Comparison of ENCODE assay signal across 8 mouse cellular contexts in the genomic region with DNA sequence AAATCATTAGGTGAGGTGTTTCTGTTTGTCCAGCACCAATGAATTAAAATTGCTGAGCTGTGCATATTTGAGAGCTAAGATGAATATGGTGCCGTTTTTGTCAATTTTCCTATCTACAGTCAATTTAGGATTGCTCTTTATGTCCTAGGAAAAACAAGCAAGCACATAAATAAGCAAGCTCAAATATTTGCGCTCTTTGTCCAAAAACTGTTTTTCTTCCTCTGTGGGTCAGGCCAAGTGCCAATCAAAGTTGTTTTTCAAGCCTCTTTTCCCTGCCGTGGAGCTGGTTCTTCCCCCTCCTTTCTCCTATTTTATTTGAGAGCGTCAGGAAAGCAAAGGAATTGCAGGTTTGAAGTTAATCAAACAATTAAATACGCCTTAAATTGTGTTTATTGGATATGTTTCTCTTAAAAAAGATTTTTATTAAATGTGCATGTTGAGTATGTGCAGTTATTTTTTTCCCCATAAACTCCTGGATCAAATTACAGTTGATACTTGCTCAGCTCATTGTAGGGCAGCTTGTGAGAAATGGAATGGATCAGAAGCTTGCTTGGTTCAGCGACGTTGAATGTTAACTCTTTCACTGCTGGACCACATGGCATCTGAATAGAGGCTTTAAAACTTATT. TPM values are rescaled to one million over a fixed set of nuclear protein-coding genes. Genes with fewer than 3 reads are reported as not detected.
A peak's percentile ranks its signal among the peaks of the same experiment; 100 is the strongest.
DNase-seq lines count a peak whose midpoint lies in the region; ATAC-seq lines count a peak whose summit lies in the region.

No protein-coding gene starts in this region.

- peak overlapping the region; percentile 71 for H3K4me3 ChIP-seq in heart, embryonic 15.5 days
- peak overlapping the region; percentile 92 for H3K4me3 ChIP-seq in limb, embryonic 13.5 days
- peak overlapping the region; percentile 97 for H3K4me3 ChIP-seq in neural tube, embryonic 15.5 days (replicated peaks)

- no peaks in the 10 kb centered on the region for H3K9me3 ChIP-seq in heart, embryonic 15.5 days (replicated peaks)
- H3K9me3 ChIP-seq in limb, embryonic 13.5 days = no peaks in the 10 kb centered on the region
- no peaks in the 10 kb centered on the region for H3K9me3 ChIP-seq in neural tube, embryonic 15.5 days (replicated peaks)

- 3% methylated on average over 7 of the region's 7 CpGs for WGBS in heart, embryonic 15.5 days
- under 1% methylated on average over 7 of the region's 7 CpGs for WGBS in limb, embryonic 13.5 days
- WGBS in neural tube, embryonic 15.5 days = 3% methylated on average over 7 of the region's 7 CpGs

- H3K36me3 ChIP-seq in heart, embryonic 15.5 days = no peaks in the 10 kb centered on the region
- H3K36me3 ChIP-seq in limb, embryonic 13.5 days = no peaks in the 10 kb centered on the region
- H3K36me3 ChIP-seq in neural tube, embryonic 15.5 days = no peaks in the 10 kb centered on the region

- peak overlapping the region; percentile 96 for H3K27ac ChIP-seq in heart, embryonic 15.5 days
- H3K27ac ChIP-seq in limb, embryonic 13.5 days = peak overlapping the region; percentile 97; the same call in 1 of the 2 replicates
- H3K27ac ChIP-seq in neural tube, embryonic 15.5 days (replicated peaks) = peak overlapping the region; percentile 96

- peak overlapping the region; percentile 79 for H3K9ac ChIP-seq in heart, embryonic 15.5 days
- H3K9ac ChIP-seq in limb, embryonic 13.5 days = peak overlapping the region; percentile 96
- peak overlapping the region; percentile 91 for H3K9ac ChIP-seq in neural tube, embryonic 15.5 days (replicated peaks)

- peak; percentile 28 for DNase-seq in kidney, adult 9 months
- no peak for DNase-seq in kidney, adult 18-20 months
- DNase-seq in cerebellum, postnatal 14 days = peak; percentile 36 to 49
- DNase-seq in right cerebral cortex, postnatal 10 days (ENCODE audit: low spot score in 2 of 2) = no peak

- no peaks in the 10 kb centered on the region for H3K27me3 ChIP-seq in heart, embryonic 15.5 days
- H3K27me3 ChIP-seq in limb, embryonic 13.5 days = no peaks in the 10 kb centered on the region
- H3K27me3 ChIP-seq in neural tube, embryonic 15.5 days (replicated peaks) = no peaks in the 10 kb centered on the region

- peak overlapping the region; percentile 78 for H3K4me2 ChIP-seq in heart, embryonic 15.5 days
- peak overlapping the region; percentile 68 for H3K4me2 ChIP-seq in limb, embryonic 13.5 days (replicated peaks)
- H3K4me2 ChIP-seq in neural tube, embryonic 15.5 days = peak overlapping the region; percentile 62

- H3K4me1 ChIP-seq in heart, embryonic 15.5 days (replicated peaks) = peaks cover 10% of the 10 kb centered on the region
- H3K4me1 ChIP-seq in limb, embryonic 13.5 days = peaks cover 23% of the 10 kb centered on the region
- peaks cover 17% of the 10 kb centered on the region for H3K4me1 ChIP-seq in neural tube, embryonic 15.5 days

- ATAC-seq in heart, embryonic 15.5 days (replicated peaks; ENCODE audit: insufficient number of reproducible peaks, insufficient read depth, low FRiP score, low read depth) = no peak
- no peak for ATAC-seq in limb, embryonic 13.5 days (ENCODE audit: low FRiP score, low read depth)
- no peak for ATAC-seq in neural tube, embryonic 15.5 days (ENCODE audit: low FRiP score)
- ATAC-seq in activated CD4-positive, CD25-positive, alpha-beta regulatory T cell, adult 4 months = no peak

RNA-seq across cellular contexts. Expression of a gene that starts 2.6 kb away (rescaled TPM):
- 10.2 and 10.6 TPM in 2 replicates for polyA plus RNA-seq in heart, embryonic 15.5 days (2015; fragmentation: Nextera tagmentation; extraction: Ambion mirVana)
- 26.6 and 27.9 TPM in 2 replicates for polyA plus RNA-seq in limb, embryonic 13.5 days (2015; fragmentation: Nextera tagmentation; extraction: Ambion mirVana)
- polyA plus RNA-seq in neural tube, embryonic 15.5 days (2015; fragmentation: Nextera tagmentation; extraction: Ambion mirVana) = 18.6 and 21.0 TPM in 2 replicates
- polyA plus RNA-seq in activated CD4-positive, CD25-positive, alpha-beta regulatory T cell, adult 4 months (2017; shearing (Covaris generic)) = 10 to 100 TPM; 20.9 to 21.9 TPM

Comparison
In these comparisons a context has a peak if more than half of its experiments do, and no peak if none do; other contexts are left out.
1. DNase-seq: peak in kidney, adult 9 months (single experiment) and cerebellum, postnatal 14 days (2 of 2); none in kidney, adult 18-20 months (single experiment) and right cerebral cortex, postnatal 10 days (0 of 2).
2. Peak in every context shown above with its lines, with median percentiles within 50 percentile points of each other: H3K27ac ChIP-seq, H3K4me2 ChIP-seq, H3K4me3 ChIP-seq and H3K9ac ChIP-seq.